Mouse (Mus musculus): ENCODE data around the gene Zic2. TPM values are rescaled to one million over a fixed set of nuclear protein-coding genes. Genes with fewer than 3 reads are reported as not detected.

Gene Zic2
- total and polyA plus RNA-seq, 3 experiments, result 0.13 TPM; not detected in 2

DNA sequence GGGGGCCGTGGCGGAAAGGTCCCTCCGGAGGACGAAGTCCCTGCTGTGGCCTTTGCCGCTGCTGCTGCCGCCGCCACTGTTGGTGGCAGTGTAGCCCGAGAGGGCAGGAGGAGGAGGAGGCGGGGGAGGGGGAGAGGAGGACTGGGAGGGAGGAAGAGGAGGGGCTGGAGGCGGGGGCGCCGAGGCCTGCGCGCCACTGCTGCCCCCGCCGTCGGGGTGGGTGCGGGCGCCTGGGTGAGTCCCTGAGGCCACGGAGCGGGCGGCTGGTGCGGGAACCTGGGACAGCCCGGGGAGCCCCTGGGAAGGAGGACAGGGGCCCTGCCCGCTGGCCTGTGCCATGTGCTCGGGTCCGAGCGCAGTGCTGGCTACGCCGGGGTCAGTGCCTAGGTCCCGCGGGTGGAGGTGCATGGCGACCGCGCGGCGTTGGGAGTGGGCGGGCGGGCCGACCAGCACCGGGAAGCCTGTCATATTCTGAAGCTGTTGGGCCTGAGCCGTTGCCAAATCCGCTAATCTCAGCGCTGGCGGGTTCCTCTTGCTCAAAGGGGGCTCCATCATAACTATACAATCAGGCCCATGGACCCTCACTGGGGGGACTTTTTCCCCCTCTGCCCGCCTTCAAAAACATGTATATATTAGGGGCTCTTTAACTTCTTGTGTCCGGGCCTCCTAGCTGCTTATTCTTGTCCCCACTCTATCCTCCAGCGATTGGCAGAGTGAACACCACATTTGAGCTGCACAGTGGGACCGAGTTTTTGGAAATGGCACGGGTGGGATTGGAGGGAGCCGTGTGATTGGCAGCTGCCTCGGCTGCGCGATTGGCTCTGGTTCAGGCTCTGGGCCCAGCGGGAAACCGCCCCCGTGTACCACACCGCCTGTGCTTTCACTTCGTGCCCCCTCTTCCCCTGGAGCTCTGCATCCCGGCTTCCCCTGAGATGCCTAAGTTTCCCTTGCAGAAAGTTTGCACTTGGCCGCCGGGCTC, 10.2 kb upstream of the Zic2 start, which contains the start of gene Zic5:
Gene Zic5 (minus strand): TSS at position 915 of the 979 bp plus-strand sequence.
- H3K27me3 ChIP-seq (replicated peaks), result no peaks in the 10 kb centered on the region
- peak; percentile 75 for DNase-seq (ENCODE audit: extremely low read depth)
- TF ChIP-seq KAT2A (IDR thresholded peaks at IDR 0.05; ENCODE audit: insufficient replicate concordance, low read length) (no peak), RCOR1 (conservative IDR thresholded peaks at IDR 0.05; ENCODE audit: low read depth, low read length) (no peak), CHD2 (IDR thresholded peaks at IDR 0.05; ENCODE audit: low read length) (0 out of 2 replicates have a peak, but pooled peaks have one; percentile 18), PAX5 (IDR thresholded peaks at IDR 0.05; ENCODE audit: low read length) (no peak), UBTF (IDR thresholded peaks at IDR 0.05; ENCODE audit: low read depth, low read length) (no peak), ELF1 (IDR thresholded peaks at IDR 0.05; ENCODE audit: low read depth, low read length) (no peak), ZKSCAN1 (IDR thresholded peaks at IDR 0.05; ENCODE audit: borderline replicate concordance, low read depth, low read length) (no peak), NRF1 (IDR thresholded peaks at IDR 0.05; ENCODE audit: low read depth, low read length) (0 out of 2 replicates have a peak, but pooled peaks have one; percentile 32), EP300 (IDR thresholded peaks at IDR 0.05; ENCODE audit: low read length) (no peak), SMC3 (IDR thresholded peaks at IDR 0.05; ENCODE audit: low read depth, low read length) (no peak), ETS1 (conservative IDR thresholded peaks at IDR 0.05; ENCODE audit: low read depth, low read length) (no peak), HCFC1 (IDR thresholded peaks at IDR 0.05; ENCODE audit: low read depth, low read length) (peak; percentile 46), MXI1 (IDR thresholded peaks at IDR 0.05; ENCODE audit: low read depth, low read length) (0 out of 2 replicates have a peak, but pooled peaks have one; percentile 24), NELFE (IDR thresholded peaks at IDR 0.05; ENCODE audit: low read depth, low read length) (peak; percentile 29; the same call in 1 of the 2 replicates), USF2 (conservative IDR thresholded peaks at IDR 0.05; ENCODE audit: low read depth, low read length) (no peak), POLR2A (IDR thresholded peaks at IDR 0.05; ENCODE audit: low read depth, low read length) (peak; percentile 51), SIN3A (IDR thresholded peaks at IDR 0.05; ENCODE audit: low read length) (0 out of 2 replicates have a peak, but pooled peaks have one; percentile 31), MAX (IDR thresholded peaks at IDR 0.05; ENCODE audit: low read length) (no peak), TBP (conservative IDR thresholded peaks at IDR 0.05; ENCODE audit: low read depth, low read length) (no peak), CTCF (conservative IDR thresholded peaks at IDR 0.05 in 1 of 2, IDR thresholded peaks at IDR 0.05 in 1 of 2; ENCODE audit: low read depth in 2 of 2, low read length in 2 of 2) (no peak), ZMIZ1 (IDR thresholded peaks at IDR 0.05; ENCODE audit: low read depth, low read length) (no peak; the same call in 1 of the 2 replicates), GABPA (IDR thresholded peaks at IDR 0.05; ENCODE audit: insufficient replicate concordance, low read depth, low read length) (no peak), MAZ (IDR thresholded peaks at IDR 0.05; ENCODE audit: low read depth, low read length) (peak; percentile 72), POLR2AphosphoS2 (IDR thresholded peaks at IDR 0.05; ENCODE audit: low read depth, low read length) (no peak), ZNF384 (IDR thresholded peaks at IDR 0.05; ENCODE audit: low read depth, low read length) (no peak), CHD1 (IDR thresholded peaks at IDR 0.05; ENCODE audit: low read depth, low read length) (no peak), RAD21 (IDR thresholded peaks at IDR 0.05; ENCODE audit: low read depth, low read length) (no peak)
- in situ Hi-C loops (cut with MboI; ENCODE audit: low pct_ligation_motif_present, low pct_unique_long_range_greater_than_20kb, low sequenced_read_pairs), result no loop called here
- H3K79me2 ChIP-seq (replicated peaks; ENCODE audit: control insufficient read depth, extremely low read depth, insufficient read depth, poor library complexity, severe bottlenecking), result no peaks in the 10 kb centered on the region; the same call in 1 of the 2 replicates
- peak within 1 kb of the TSS; percentile 23; the same call in 1 of the 2 replicates for H3K27ac ChIP-seq (ENCODE audit: insufficient read depth, low read depth)
- H3K4me3 ChIP-seq (replicated peaks in 1 of 3; ENCODE audit: low read depth in 2 of 3, low read length in 2 of 3, poor library complexity in 1 of 3), result peak within 1 kb of the TSS; percentile 40 to 75 (median 68)
- H3K36me3 ChIP-seq (replicated peaks in 1 of 2; ENCODE audit: control insufficient read depth in 1 of 2, insufficient read depth in 1 of 2, low read length in 1 of 2), result peaks cover 0 to 2% of the 10 kb centered on the region in 2 experiments
- H3K4me2 ChIP-seq (ENCODE audit: insufficient read depth, low read depth, poor library complexity, severe bottlenecking), result peak within 1 kb of the TSS; percentile 34
- H3K4me1 ChIP-seq (ENCODE audit: control insufficient read depth in 1 of 2, insufficient read depth in 2 of 2), result peaks cover 0 to 11% of the 10 kb centered on the region in 2 experiments; a peak in 1 of 4 replicates
- H3K9ac ChIP-seq (ENCODE audit: insufficient read depth, low read depth), result peak within 1 kb of the TSS; percentile 34; the same call in 1 of the 2 replicates
- H3K9me3 ChIP-seq (replicated peaks; ENCODE audit: low read length), result peaks cover 6% of the 10 kb centered on the region
- dilution Hi-C loops (cut with MboI; ENCODE audit: extremely low pct_ligation_motif_present, extremely low pct_unique_long_range_greater_than_20kb, low sequenced_read_pairs), result no loop called here
